Mouse (Mus musculus) CH12.LX (cell line): Measurements from ENCODE around the gene Scnn1a.

Source experiments
- CHD1 ChIP-seq: IDR thresholded peaks from 2 replicates; pipeline ENCODE4 v1.6.1; 2012; ENCODE audit warnings: low read depth, low read length, improper control_type of control experiment, inconsistent platforms
- EP300 ChIP-seq: IDR thresholded peaks from 2 replicates; pipeline ENCODE4 v1.6.1; 2011; ENCODE audit warnings: low read length, improper control_type of control experiment
- MEF2A ChIP-seq: IDR thresholded peaks from 2 replicates; pipeline ENCODE4 v1.6.1; 2014; ENCODE audit warnings: low read depth, mild to moderate bottlenecking, inconsistent platforms, low read length, improper control_type of control experiment, borderline replicate concordance
- NELFE ChIP-seq: IDR thresholded peaks from 2 replicates; pipeline ENCODE4 v1.6.1; 2011; ENCODE audit warnings: low read depth, low read length, improper control_type of control experiment
- POLR2A ChIP-seq: IDR thresholded peaks from 2 replicates; pipeline ENCODE4 v1.6.1; 2011; ENCODE audit warnings: low read depth, mild to moderate bottlenecking, improper control_type of control experiment, low read length
- UBTF ChIP-seq: IDR thresholded peaks from 2 replicates; pipeline ENCODE4 v1.6.1; 2012; ENCODE audit warnings: low read depth, mild to moderate bottlenecking, inconsistent platforms, low read length, improper control_type of control experiment, moderate library complexity

DNA sequence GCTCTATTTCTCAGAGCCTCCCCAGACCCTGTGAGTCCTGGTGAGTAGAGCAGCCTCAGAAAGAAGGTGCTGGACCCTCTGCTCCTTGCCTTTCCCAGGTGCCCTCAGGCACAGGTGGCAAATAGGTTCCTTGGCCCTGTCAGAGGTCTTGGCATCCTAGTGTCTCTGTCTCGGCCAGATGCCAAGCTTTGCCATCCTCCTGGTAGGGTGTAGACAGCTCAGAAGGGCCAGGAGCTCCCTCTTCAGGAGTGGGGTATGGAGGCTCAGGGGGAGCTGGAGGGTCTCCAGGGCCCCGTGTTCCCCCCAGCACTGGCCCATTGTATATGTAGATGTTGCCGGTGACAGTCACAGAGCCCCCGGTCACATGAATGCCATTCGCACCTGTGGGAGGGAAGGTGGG, 13.4 kb upstream of the Scnn1a start:
- TF ChIP-seq NELFE: no peak
- no peak for TF ChIP-seq MEF2A
- TF ChIP-seq EP300: no peak
- no peak for TF ChIP-seq UBTF
- TF ChIP-seq CHD1: no peak
- no peak for TF ChIP-seq POLR2A
